Mouse (Mus musculus) CD4-positive, CD25-positive, alpha-beta regulatory T cell, adult 9 weeks (primary cell): Measurements from ENCODE around the gene Zfp664. TPM values are rescaled to one million over a fixed set of nuclear protein-coding genes. Genes with fewer than 3 reads are reported as not detected.

Source experiments
- polyA plus RNA-seq: library from polyadenylated mRNA; unstranded; fragments of 100-300 nt; shearing (Covaris generic); gene quantifications from one replicate; pipeline ENCODE4 v1.2.1, GENCODE M21; 2017

Gene Zfp664
- polyA plus RNA-seq: 10.6 TPM

DNA sequence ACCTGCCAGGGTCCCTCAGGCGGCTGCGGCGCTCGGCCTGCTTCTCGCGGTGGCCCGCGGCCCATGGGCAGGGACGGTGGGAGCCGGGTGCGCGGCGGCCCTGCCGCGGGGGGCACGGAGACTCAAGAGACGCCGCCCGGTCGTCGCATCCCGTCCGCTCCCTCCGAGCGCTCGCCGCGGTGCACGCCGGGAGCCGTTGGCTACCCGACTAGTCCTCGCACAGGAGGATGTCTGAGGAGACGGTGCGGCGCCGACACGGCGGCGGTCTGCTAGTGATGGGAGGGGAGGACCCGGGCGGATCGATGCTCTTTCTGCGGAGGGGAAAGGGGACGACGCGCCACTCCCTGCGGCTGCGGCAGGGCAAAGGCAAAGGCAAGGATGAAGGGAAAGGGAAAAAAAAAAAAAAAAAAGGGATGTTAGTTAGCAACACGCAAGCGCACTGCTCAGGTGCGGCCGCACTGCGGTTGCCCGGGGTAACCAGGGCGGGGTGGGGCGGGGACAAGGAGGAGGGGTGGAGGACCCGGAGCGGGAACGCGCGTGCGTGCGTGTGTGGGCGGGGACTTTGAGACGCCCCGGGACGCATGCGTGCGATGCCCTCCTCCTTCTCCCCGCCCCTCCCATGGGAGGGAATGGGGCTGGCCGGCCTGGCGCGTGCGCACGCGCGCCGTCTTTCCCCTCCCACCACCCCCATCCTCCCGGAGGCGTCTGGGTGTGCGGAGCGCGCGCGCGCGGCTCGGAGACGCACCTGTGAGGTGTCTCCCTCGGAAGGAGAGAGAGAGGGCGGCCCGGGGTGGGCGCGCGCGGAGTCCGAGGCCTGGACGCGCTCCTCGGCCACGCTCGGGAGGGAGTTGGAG lies at the start of gene Zfp664, which contains the start of gene Ccdc92:
Gene Zfp664 (plus strand): TSS at position 679 of the 854 bp plus-strand sequence.
Gene Ccdc92 (minus strand): TSS at position 412 of the 854 bp plus-strand sequence.

Other genes starting within 250 kb of the Zfp664 start
- 51.7 TPM for gene Atp6v0a2, start 234.1 kb upstream of the Zfp664 start, polyA plus RNA-seq
- 0.17 TPM for gene Dnah10, start 137.6 kb upstream of the Zfp664 start, polyA plus RNA-seq
- gene Ccdc92, start 267 bp upstream of the Zfp664 start, polyA plus RNA-seq: 5.5 TPM
- not detected for gene Rflna, start 140.5 kb downstream of the Zfp664 start, polyA plus RNA-seq